Mouse (Mus musculus) kidney, embryonic 14.5 days (tissue): ENCODE results near the gene Inpp5b. TPM values are rescaled to one million over a fixed set of nuclear protein-coding genes. Genes with fewer than 3 reads are reported as not detected.

Experiments
- ATAC-seq: fragments of 200-750 bp; cut with Nextera tagmentation; 2 replicates; pipeline ENCODE4 v1.8.0; 2017; ENCODE audit warnings: moderate number of reproducible peaks, mild to moderate bottlenecking, moderate TSS enrichment, moderate library complexity; ENCODE audit not compliant: low FRiP score, low TSS enrichment
- H3K27ac ChIP-seq: fragments of 300-500 bp; sonication (generic); 2 replicates; pipeline ENCODE4 v1.5.1; 2014; ENCODE audit warnings: low read depth, mild to moderate bottlenecking, low read length, moderate library complexity, mixed read lengths
- H3K27me3 ChIP-seq: fragments of 300-500 bp; sonication (generic); 2 replicates; pipeline ENCODE4 v1.6.1; 2014; ENCODE audit warnings: mild to moderate bottlenecking, low read length; ENCODE audit not compliant: control insufficient read depth, insufficient read depth
- H3K36me3 ChIP-seq: fragments of 300-500 bp; sonication (generic); 2 replicates; pipeline ENCODE4 v1.6.1; 2014; ENCODE audit warnings: low read length, mixed read lengths; ENCODE audit not compliant: control insufficient read depth, insufficient read depth
- H3K4me1 ChIP-seq: fragments of 300-500 bp; sonication (generic); 2 replicates; pipeline ENCODE4 v1.6.1; 2014; ENCODE audit warnings: low read length, mixed read lengths; ENCODE audit not compliant: control insufficient read depth, insufficient read depth
- H3K4me2 ChIP-seq: fragments of 300-500 bp; sonication (generic); replicated peaks from 2 replicates; pipeline ENCODE4 v1.6.1; 2014; ENCODE audit warnings: low read depth, mild to moderate bottlenecking, low read length
- H3K4me3 ChIP-seq: fragments of 300-500 bp; sonication (generic); 2 replicates; pipeline ENCODE4 v1.5.1; 2014; ENCODE audit warnings: mild to moderate bottlenecking, low read length
- H3K9ac ChIP-seq: fragments of 300-500 bp; sonication (generic); 2 replicates; pipeline ENCODE4 v1.6.1; 2014; ENCODE audit warnings: low read depth, mild to moderate bottlenecking, low read length, moderate library complexity
- H3K9me3 ChIP-seq: fragments of 300-500 bp; sonication (generic); 2 replicates; pipeline ENCODE4 v1.6.1; 2016; ENCODE audit warnings: low read length; ENCODE audit not compliant: control insufficient read depth
- WGBS: fragments of 180-500 bp; shearing (Covaris S2); extraction: QIAGEN DNeasy Blood & Tissue Kit; methylation state at CpG from one replicate; pipeline ENCODE4 v1.1.7; 2014; 5-methylcytosine and 5-hydroxymethylcytosine counted together
- polyA plus RNA-seq: library from polyadenylated mRNA; unstranded; fragments of >200 nt; fragmentation: Nextera tagmentation; extraction: Ambion mirVana; gene quantifications from 2 replicates; pipeline ENCODE4 v1.2.1, GENCODE M21; 2014

The Inpp5b gene
- polyA plus RNA-seq, 1 experiment from 2014 or later = 26.4 TPM

DNA sequence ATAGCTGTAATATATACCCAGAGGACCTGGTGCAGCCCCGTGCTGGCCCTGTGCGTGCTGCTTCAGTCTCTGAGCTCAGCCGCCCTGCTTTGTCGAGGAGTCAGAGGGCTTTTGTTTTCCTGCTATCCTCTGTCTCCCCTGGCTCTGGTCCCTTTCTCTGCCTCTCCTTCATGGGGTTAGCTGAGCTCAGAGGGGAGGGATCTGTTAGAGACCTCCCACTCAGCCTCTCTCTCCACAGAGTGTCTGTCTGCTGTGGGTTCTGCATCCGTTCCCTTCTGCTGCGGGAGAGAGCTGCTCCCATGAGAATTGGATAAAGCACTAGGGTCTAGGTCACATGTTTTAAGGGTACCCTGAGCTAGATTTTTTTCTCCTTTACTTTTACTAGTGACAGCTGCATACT lies 15.5 kb upstream of the Inpp5b start:
- H3K9ac ChIP-seq = no peak overlapping the region
- H3K27ac ChIP-seq = no peak overlapping the region
- H3K9me3 ChIP-seq = no peaks in the 10 kb centered on the region
- 91% methylated on average over 6 of the region's 6 CpGs for WGBS
- H3K27me3 ChIP-seq = no peaks in the 10 kb centered on the region
- peaks cover 97% of the 10 kb centered on the region for H3K36me3 ChIP-seq
- H3K4me3 ChIP-seq = no peak overlapping the region
- H3K4me1 ChIP-seq = no peaks in the 10 kb centered on the region
- ATAC-seq = no peak
- H3K4me2 ChIP-seq = no peak overlapping the region

DNA sequence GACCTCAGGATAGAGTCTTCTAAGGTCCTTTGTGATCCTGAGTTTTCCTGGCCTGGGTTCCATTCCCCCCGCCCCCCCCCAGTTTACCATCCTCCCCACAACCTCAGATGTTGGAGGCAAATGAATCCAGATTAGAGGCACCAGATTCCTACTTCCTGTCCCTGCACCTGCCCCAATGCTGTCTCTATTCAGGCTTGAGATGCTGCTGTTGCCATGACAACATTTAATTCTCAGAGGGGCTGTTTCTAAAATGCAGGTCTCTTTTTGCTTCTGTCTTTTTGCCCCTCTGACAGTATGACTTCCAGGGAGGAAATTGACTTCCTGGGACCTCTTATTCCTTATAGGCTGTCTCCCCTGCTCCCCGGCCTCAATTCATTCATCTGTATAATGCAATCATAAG lies 4.7 kb upstream of the Inpp5b start:
- Histone ChIP-seq H3K36me3 (peaks cover 15% of the 10 kb centered on the region), H3K4me3 (no peak overlapping the region), H3K4me1 (no peaks in the 10 kb centered on the region), H3K27me3 (no peaks in the 10 kb centered on the region), H3K9ac (no peak overlapping the region), H3K27ac (no peak overlapping the region), H3K4me2 (no peak overlapping the region), H3K9me3 (no peaks in the 10 kb centered on the region)
- 65% methylated on average over 2 of the region's 2 CpGs for WGBS
- ATAC-seq = no peak

DNA sequence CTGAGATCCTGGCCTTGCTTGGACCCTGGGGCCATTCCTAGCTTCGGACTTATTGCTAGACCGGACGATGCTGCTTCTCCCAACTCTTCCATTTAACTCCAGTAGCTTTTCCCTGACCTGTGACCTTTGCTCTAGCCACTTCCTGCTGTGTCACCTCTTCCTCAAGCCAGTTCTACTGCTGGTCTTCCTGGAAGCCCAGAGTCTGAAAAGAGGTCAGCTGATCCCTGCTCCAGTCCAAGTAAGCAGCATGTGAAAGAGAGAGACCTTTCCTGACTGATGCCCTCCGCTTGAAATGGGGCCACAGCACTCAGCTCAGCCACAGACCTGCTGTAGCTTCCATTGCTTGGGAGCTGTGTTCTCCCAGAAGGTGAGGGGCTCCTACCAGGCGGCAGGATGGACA lies 4.2 kb upstream of the Inpp5b start:
- 71% methylated on average over 5 of the region's 5 CpGs for WGBS
- no peaks in the 10 kb centered on the region for H3K4me1 ChIP-seq
- no peak for ATAC-seq
- H3K4me2 ChIP-seq = no peak overlapping the region
- H3K36me3 ChIP-seq = peaks cover 13% of the 10 kb centered on the region
- H3K27me3 ChIP-seq = no peaks in the 10 kb centered on the region
- H3K4me3 ChIP-seq = no peak overlapping the region
- no peak overlapping the region for H3K9ac ChIP-seq
- H3K27ac ChIP-seq = no peak overlapping the region
- H3K9me3 ChIP-seq = no peaks in the 10 kb centered on the region

DNA sequence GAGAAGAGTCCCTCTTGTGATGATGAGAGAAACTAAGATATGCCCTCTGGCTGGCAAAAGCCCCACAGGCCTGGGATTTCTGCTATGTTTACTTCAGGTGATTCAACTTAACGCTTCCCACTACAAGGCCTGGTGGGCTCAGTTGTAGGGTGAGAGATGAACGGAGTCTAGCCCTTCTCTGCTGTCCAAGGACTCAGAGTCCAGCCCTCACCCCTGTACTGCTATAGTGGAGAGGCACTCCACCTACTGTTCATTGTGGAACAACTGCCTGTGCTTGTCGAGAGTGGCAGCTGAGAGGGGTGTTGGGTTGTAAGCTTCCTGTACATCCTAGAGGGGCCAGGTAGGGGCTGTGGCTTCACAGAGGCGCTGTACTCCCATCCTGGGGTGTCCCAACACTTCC lies 3.6 kb upstream of the Inpp5b start:
- H3K4me3 ChIP-seq = no peak overlapping the region
- H3K4me2 ChIP-seq = no peak overlapping the region
- 54% methylated on average over 4 of the region's 4 CpGs for WGBS
- peaks cover 8% of the 10 kb centered on the region for H3K36me3 ChIP-seq
- H3K27me3 ChIP-seq = no peaks in the 10 kb centered on the region
- no peaks in the 10 kb centered on the region for H3K9me3 ChIP-seq
- no peaks in the 10 kb centered on the region for H3K4me1 ChIP-seq
- ATAC-seq = no peak
- H3K9ac ChIP-seq = no peak overlapping the region
- H3K27ac ChIP-seq = no peak overlapping the region

DNA sequence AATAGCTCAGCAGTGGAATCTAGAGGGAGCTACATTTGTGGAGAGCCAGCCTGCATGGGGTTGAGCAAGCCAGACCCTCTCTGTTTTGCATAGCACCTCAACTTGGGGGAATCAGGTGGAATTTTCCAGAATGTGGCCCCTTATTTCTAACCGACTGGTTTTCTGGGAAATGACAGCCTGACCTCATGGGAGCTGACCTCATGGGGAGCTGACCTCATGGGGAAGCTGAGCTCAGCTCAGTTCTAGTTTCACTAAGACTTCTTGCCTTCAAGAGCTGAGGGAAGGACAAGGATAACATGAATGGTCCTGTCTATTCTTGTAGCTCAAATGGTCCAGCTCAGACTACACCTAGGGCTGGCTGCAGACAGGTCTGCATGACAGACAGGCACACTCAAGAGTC lies 2.9 kb upstream of the Inpp5b start:
- H3K9me3 ChIP-seq = no peaks in the 10 kb centered on the region
- no peak overlapping the region for H3K27ac ChIP-seq
- H3K36me3 ChIP-seq = 0 out of 2 replicates have a peak, but pooled peaks cover under 1% of the 10 kb centered on the region
- ATAC-seq = no peak
- 65% methylated on average over 1 of the region's 1 CpGs for WGBS
- no peak overlapping the region for H3K4me3 ChIP-seq
- no peaks in the 10 kb centered on the region for H3K27me3 ChIP-seq
- H3K4me1 ChIP-seq = no peaks in the 10 kb centered on the region
- no peak overlapping the region for H3K4me2 ChIP-seq
- H3K9ac ChIP-seq = no peak overlapping the region

DNA sequence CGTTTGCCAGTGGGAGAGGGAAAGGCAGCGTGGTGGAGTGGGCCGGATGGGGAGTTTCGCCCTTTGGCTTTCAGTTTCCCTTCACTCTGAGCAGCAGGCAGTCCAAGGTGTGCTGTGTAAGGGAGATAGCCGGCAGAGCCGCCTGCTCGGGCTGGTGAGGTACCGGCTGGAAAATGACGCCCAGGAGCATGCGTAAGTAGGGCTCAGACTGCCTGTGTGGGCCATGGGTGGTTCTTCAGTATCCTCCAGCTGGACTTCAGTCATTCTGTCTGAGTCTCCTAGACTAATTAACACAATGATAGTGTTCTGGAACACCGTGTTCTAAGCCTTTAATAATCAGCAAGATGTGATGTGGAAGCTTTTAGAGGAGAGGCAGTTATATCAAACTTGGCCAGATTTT lies 1.2 kb downstream of the Inpp5b start:
- ATAC-seq = no peak
- H3K36me3 ChIP-seq = no peaks in the 10 kb centered on the region
- H3K27ac ChIP-seq = no peak overlapping the region

DNA sequence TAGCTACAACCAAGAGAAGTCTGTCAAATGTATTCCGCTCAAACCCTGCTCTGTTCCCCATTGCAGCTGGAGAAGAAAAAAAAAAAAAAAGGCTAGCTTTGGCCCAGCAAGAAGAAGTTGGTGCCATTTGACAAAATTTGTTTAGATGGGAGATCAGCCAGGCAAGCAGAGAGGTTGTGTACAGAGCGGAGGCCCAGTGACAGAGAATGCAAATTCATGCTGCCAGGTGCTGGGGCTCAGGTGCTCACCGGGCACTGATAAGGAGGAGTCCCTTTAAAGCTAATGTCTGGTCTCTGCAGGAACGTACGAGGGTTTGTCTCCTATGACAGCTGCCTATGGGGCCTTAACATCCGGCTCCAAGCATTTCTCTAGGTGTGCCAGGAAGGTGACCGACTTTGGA lies 4.9 kb downstream of the Inpp5b start:
- Histone ChIP-seq H3K9me3 (no peaks in the 10 kb centered on the region), H3K9ac (no peak overlapping the region), H3K4me2 (no peak overlapping the region), H3K4me3 (no peak overlapping the region), H3K27ac (no peak overlapping the region), H3K36me3 (no peaks in the 10 kb centered on the region), H3K27me3 (no peaks in the 10 kb centered on the region), H3K4me1 (no peaks in the 10 kb centered on the region)
- no peak for ATAC-seq
- 84% methylated on average over 7 of the region's 7 CpGs for WGBS

More for the DNA sequence above, 1.2 kb downstream of the Inpp5b start:
- no peaks in the 10 kb centered on the region for H3K27me3 ChIP-seq
- H3K4me1 ChIP-seq = no peaks in the 10 kb centered on the region
- no peak overlapping the region for H3K4me3 ChIP-seq
- 90% methylated on average over 11 of the region's 11 CpGs for WGBS
- H3K4me2 ChIP-seq = no peak overlapping the region
- no peaks in the 10 kb centered on the region for H3K9me3 ChIP-seq
- no peak overlapping the region for H3K9ac ChIP-seq

DNA sequence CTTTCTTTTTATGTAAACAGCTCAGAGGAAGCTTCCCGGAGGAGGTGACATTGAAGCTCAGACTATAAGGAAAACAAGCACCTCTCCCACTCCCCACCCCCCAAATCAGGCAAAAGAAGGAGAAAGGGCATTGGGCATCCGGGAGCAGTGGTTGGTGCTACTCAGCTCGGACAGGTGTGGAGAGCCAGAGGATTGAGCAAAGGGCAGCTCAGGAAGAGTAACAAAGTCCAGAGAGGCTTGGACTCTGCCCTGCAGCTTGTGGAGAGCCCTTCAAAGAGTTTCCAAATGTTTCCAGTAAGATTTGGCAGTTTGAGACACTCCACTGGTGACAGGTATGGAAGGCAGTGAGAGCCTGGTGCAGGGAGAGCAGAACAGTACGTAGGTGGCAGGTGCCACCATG lies 6.2 kb downstream of the Inpp5b start:
- H3K4me1 ChIP-seq = peaks cover 10% of the 10 kb centered on the region
- H3K9ac ChIP-seq = no peak overlapping the region
- H3K36me3 ChIP-seq = no peaks in the 10 kb centered on the region
- H3K27me3 ChIP-seq = no peaks in the 10 kb centered on the region
- no peak for ATAC-seq
- H3K4me2 ChIP-seq = no peak overlapping the region
- WGBS = 59% methylated on average over 4 of the region's 4 CpGs
- H3K9me3 ChIP-seq = no peaks in the 10 kb centered on the region
- H3K27ac ChIP-seq = no peak overlapping the region
- no peak overlapping the region for H3K4me3 ChIP-seq

DNA sequence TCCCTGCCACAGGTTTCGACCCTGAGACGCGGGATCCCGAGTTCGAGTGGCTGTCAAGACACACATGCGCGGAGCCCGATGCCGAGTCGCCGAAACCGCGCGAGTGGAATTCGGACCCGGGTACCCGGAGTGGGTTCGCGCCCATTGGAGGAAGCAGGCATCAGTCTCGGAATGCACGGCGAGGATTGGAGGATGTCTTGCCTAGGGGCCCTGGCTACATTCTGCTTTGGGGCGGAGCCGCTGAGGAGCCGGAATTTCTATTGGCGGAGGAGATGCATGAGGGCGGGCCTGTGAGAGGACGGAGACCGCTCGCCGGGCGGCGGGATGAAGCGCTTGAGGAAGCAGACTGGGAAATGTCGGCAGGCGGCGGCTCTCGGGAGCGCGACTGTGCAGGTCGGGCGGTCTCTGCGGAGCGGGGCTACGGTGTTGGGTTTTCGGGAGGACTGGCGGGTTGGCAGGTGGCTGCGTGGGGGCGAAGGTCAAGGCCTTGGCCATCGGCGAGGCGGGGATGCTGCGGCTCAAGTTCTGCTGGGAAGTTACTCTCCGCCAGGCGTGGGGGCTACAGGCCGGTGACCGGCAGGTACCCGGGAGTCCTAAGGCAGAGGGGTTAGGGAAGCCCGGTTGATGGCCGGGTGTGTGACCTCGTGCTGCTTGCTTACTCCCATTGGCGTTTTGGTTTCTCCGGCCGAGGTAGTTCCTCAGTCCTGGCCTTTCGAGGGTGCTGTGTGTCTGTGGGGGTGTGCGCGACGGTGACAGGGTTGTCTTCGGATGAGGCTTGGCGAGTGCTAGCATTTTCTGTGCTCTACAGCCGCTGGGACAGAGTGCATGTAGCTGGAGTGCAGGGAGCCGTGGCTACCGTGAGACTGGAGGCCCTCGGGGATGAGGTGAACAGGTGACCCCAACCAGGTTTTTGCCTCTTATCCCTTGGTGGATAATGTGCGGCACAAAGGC lies 9.9 kb downstream of the Inpp5b start:
- peak overlapping the region; percentile 83 for H3K4me3 ChIP-seq
- peak; percentile 99 for ATAC-seq

More for the DNA sequence above, 9.9 kb downstream of the Inpp5b start:
- H3K9ac ChIP-seq = peak overlapping the region; percentile 72
- peak overlapping the region; percentile 97 for H3K4me2 ChIP-seq
- peaks cover 10% of the 10 kb centered on the region for H3K4me1 ChIP-seq
- under 1% methylated on average over 74 of the region's 75 CpGs for WGBS
- no peaks in the 10 kb centered on the region for H3K27me3 ChIP-seq
- H3K36me3 ChIP-seq = no peaks in the 10 kb centered on the region
- no peak overlapping the region for H3K27ac ChIP-seq
- no peaks in the 10 kb centered on the region for H3K9me3 ChIP-seq
